Mouse (Mus musculus): ENCODE data around the gene Camta1.

Gene Camta1

DNA sequence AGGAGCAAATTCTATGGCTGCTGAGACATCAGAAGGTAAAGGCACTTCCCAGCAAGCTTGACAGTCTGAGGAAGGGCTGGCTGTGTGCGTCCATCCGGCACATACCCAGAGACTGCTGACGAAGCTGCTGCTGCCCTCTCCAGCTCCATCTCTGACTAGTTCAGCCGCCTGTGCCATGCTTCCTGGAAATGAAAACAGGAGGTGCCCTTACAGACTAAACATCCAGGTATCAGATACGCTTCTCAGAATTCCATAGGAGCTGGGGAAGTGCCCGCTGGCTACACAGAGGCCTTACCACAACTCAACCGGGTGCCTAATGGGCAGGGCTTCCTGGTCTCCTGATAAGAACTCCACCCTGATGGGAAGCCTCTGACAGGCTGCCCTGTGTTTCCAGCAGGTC lies 903.1 kb downstream of the Camta1 start:
- ChIA-PET CTCF (interaction anchor here in 1 of 4 experiments (1.0 kb wide), 1 partner anchor 33 kb away, joined by 3 read pairs; no protein-coding TSS in a partner anchor), POLR2A (interaction anchor here in 1 of 4 experiments (1.4 kb wide), 1 partner anchor 21 kb away, joined by 3 read pairs; no protein-coding TSS in a partner anchor)

DNA sequence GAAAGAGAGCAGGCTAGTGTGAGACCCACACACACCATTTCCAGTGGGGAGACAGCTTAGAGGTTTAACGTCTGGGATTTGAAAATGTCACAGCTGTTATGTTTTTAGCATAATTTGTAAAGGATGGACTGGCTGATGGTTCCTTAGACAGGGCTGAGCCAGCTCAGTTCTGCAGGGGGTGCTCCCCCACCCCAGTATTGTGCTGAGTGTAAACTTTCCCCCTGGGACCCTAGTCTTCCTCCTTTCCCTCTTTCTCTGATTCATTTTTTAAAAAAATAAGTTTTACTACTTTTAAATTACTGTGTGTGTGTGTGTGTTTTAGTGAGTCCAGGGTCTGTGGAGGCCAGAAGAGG lies 904.6 kb downstream of the Camta1 start:
- ChIA-PET CTCF (interaction anchor here in 3 of 4 experiments (0.5 to 2.7 kb wide), 11 partner anchors 7 to 665 kb away, joined by 3 to 12 read pairs (median 4); no protein-coding TSS in a partner anchor), POLR2A (interaction anchor here in 3 of 4 experiments (0.5 to 1.9 kb wide), 7 partner anchors 9 to 687 kb away, joined by 3 to 4 read pairs (median 3); no protein-coding TSS in a partner anchor)

DNA sequence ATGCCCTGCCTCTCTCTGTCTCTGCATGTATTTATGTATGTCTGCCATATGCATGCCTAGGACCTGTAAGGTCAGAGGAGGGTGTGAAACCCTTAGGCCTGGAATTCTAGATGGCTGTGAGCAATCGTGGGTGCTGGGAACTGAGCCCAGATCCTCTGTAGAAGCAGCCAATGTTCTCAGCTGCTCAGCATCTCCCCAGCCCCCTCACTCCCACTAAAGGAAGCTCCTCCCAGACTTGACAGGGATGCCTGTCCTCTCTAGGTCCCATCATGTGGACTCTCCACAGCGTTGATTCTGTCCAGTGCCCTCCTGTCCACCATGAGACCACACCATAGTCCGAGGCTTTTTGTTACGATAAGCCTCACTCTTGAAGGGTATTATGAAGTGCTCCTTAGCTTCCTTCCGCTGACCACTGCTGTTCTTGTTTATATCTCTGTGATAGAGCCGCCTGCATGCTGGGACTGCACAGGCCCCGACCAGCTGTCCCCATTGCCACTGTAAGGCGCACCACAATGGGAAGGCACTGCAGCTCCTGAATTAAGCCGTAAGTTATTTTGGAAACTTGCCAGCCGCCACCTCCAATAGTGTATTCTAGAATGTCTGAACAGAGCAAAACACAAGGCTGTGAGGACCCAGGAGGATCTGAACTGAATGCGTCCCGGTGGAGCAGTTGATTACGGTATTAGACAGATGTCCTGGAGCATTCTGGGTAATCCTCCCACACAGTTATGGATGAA lies 905.1 kb downstream of the Camta1 start:
- POLR2A ChIA-PET, result interaction anchor here in 2 of 4 experiments (1.1 to 1.9 kb wide), 6 partner anchors 9 to 313 kb away, joined by 3 to 4 read pairs (median 4); no protein-coding TSS in a partner anchor

DNA sequence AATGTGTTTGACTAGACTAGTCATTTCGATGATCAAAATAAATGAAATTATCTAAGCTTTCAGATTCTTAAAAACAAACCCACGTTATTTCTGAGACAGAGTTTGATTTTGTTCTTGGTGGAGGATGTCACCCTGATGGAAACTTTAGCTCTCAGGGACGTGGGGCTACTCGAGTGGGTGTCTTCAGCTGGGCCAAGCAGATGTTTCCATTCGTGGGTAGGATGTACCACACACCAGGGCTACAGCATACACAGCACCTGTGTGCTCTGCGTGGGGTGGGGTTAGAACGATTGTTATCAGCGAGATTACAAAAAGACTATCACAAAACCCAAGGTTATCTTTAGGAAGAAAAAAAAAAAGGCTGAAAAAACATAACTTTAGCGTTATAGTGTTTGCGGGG lies 910.7 kb downstream of the Camta1 start:
- POLR2A ChIA-PET, result interaction anchor here in 3 of 4 experiments (0.6 to 1.0 kb wide), 4 partner anchors 11 to 650 kb away, joined by 3 to 4 read pairs (median 3); no protein-coding TSS in a partner anchor
- CTCF ChIA-PET, result interaction anchor here in 2 of 4 experiments (0.6 to 1.1 kb wide), 5 partner anchors 11 to 552 kb away, joined by 3 to 4 read pairs (median 3); no protein-coding TSS in a partner anchor

More for the DNA sequence above, 905.1 kb downstream of the Camta1 start:
- CTCF ChIA-PET, result interaction anchor here in 3 of 4 experiments (0.5 to 2.7 kb wide), 14 partner anchors 8 to 664 kb away, joined by 3 to 12 read pairs (median 3); no protein-coding TSS in a partner anchor

DNA sequence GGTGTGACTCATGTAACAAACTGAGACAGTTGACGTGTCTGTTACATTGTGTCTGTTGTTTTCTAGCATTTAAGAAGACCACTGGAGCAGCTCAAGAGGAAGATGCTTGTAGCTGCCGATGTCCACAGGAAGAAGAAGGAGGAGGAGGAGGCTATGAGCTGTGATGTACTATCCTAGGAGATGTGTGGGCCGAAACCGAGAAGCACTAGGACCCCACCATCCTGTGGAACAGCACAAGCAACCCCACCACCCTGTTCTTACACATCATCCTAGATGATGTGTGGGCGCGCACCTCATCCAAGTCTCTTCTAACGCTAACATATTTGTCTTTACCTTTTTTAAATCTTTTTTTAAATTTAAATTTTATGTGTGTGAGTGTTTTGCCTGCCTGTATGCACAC lies 917.0 kb downstream of the Camta1 start:
- ChIA-PET POLR2A (interaction anchor here in 1 of 4 experiments (0.6 to 1.2 kb wide), 3 partner anchors 45 to 251 kb away, joined by 3 to 4 read pairs (median 3); no protein-coding TSS in a partner anchor), CTCF (no interaction called here)

DNA sequence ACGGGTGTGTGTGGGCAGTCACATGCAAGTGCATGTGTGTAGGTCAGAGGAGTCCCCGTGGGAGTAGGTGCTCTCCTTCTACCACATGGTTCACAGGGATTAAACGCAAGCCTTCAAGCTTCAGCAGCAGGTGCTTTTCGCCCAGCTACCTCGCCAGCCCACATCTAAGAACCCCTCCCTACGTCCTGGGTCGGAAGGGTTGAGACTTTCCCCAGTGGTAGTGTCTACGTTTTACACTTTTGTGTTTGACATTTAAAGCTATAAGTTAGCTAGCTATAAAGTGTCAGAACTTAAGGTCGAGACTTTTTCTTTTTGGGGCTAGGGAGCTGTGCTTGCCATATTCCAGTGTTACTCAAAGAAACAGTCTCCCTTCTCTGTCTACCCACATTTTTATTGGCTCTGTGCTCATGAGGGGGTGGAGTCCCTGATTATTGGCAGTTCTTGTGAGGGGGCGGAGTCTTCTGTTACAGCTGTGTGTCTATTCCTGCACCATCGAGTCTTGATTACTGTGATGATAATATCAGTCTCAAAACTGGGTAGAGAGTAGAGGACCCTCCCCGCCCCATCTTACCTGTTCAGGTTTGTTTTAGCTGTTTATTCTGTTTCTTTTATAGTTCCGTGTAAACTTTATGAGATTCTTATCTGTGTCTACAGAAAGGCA lies 921.6 kb downstream of the Camta1 start:
- ChIA-PET CTCF (interaction anchor here in 3 of 4 experiments (0.5 to 2.1 kb wide), 11 partner anchors 11 to 284 kb away, joined by 3 to 9 read pairs (median 4); no protein-coding TSS in a partner anchor), POLR2A (interaction anchor here in 3 of 4 experiments (0.6 to 2.0 kb wide), 13 partner anchors 10 to 377 kb away, joined by 3 to 8 read pairs (median 3); partner anchors contain the start of genes Park7 (in 1 of the 3) and Tnfrsf9 (in 1 of the 3))

DNA sequence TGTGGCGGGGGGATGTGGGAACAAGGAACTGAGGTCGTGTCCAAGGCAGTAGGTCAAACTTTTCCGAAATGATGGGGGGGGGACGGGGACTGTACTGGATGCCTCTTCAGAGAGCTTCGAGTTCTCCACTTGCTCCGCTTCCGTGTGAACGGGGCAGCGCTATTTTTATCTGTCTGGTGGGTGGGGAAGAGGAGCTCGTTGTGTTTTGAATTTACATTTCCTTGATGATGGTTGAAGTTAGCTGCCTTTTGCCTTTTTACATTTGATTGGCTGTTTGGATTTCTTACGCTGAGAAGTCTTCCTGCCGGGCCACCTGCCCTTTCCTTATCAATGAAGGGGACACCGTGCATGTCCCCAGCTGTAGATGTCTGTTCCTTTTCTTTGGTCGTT lies 923.6 kb downstream of the Camta1 start:
- ChIA-PET POLR2A (interaction anchor here in 3 of 4 experiments (0.7 to 2.8 kb wide), 12 partner anchors 11 to 723 kb away, joined by 3 to 14 read pairs (median 4); partner anchors contain the start of genes Park7 (in 2 of the 3), Tnfrsf9 (in 2 of the 3) and Per3 (in 1 of the 3)), CTCF (interaction anchor here (0.5 to 2.0 kb wide), 13 partner anchors 10 to 313 kb away, joined by 3 to 8 read pairs (median 4); no protein-coding TSS in a partner anchor)

DNA sequence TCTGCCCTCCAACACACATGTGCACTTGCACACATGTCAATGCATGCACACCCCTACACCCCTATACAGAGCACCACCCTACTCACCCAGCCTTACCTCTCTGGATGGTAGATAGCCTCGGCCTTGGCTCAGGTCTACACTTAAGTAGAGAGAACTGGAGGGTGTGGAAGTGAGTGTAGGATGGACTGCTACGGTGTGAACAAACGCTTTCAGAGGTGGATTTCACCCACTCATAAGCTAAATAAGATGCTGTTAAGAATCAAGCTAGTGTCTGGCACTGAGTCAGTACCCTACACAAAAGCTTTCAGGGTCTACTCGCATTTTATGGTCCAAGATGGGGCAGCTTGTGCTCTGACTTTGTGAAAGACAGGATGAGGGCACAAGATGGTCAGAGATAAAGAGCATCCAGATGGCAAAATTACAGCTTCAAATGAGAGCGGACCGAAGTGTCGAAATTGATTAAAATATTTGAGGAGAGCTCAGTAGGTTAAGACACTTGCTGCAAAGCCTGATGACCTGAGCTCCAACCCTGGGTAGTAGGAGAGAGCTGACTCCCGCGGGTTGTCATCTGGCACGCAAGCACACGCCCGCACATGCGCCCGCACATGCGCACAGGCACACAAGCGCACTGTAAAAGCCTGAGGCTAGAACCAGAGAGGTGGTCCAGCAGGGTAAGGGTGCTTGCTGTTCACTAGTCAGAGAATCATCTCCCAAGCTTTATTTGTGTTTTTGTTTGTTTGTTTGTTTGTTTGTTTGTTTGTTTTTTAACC lies 924.2 kb downstream of the Camta1 start:
- ChIA-PET POLR2A (interaction anchor here in 3 of 4 experiments (0.6 to 2.8 kb wide), 15 partner anchors 11 to 723 kb away, joined by 3 to 14 read pairs (median 4); partner anchors contain the start of genes Park7 (in 2 of the 3), Tnfrsf9 (in 2 of the 3) and Per3 (in 1 of the 3)), CTCF (interaction anchor here (0.5 to 2.0 kb wide), 17 partner anchors 10 to 763 kb away, joined by 3 to 8 read pairs (median 4); no protein-coding TSS in a partner anchor)

DNA sequence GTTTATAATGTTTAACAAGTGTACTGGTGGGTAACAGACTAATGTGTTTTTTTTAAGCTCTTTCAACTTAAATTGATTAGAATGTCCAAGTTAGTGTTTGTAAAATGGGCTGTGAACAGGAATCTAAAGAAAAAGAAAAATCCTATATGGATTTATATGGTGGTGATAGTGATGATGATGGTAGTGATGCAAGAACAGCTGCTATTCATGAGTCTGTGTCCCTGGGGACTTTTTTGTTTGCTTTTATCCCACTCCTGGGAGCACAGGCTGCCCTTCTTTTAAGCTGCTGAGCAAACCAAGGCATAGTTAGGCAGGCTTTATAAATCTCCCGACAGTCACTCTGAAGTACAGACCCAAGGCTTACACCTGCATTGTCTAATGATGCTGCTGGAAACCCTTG lies 928.2 kb downstream of the Camta1 start:
- ChIA-PET POLR2A (interaction anchor here in 1 of 4 experiments (0.6 kb wide), 1 partner anchor 881 kb away, joined by 4 read pairs; no protein-coding TSS in a partner anchor), CTCF (interaction anchor here in 3 of 4 experiments (0.7 to 2.0 kb wide), 4 partner anchors 7 to 60 kb away, joined by 3 to 6 read pairs (median 4); no protein-coding TSS in a partner anchor)

DNA sequence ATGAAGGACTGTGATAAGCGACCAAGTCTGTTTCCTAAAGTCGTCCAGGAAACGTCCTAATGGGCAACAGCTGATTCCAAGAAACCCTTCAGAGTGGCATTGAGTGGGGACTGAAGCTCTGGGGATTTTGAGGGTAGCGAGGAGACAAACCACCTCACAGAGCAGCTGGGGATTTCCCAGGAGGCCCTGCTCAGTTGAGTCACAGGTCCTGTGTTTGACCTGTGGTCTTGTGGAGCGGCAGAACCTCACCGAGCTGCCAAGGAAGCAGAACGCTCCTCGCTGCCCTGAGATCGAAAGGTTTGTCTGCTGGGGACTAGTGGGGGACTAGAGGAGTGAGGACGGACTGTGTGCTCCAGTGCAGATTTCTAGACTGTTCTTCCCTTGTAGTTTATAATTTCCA lies 933.9 kb downstream of the Camta1 start:
- ChIA-PET CTCF (interaction anchor here in 2 of 4 experiments (0.8 to 1.6 kb wide), 3 partner anchors 10 to 38 kb away, joined by 4 to 6 read pairs (median 4); no protein-coding TSS in a partner anchor), POLR2A (interaction anchor here in 1 of 4 experiments (1.2 kb wide), 1 partner anchor 13 kb away, joined by 4 read pairs; the partner anchor contains the start of genes Park7 and Tnfrsf9)

DNA sequence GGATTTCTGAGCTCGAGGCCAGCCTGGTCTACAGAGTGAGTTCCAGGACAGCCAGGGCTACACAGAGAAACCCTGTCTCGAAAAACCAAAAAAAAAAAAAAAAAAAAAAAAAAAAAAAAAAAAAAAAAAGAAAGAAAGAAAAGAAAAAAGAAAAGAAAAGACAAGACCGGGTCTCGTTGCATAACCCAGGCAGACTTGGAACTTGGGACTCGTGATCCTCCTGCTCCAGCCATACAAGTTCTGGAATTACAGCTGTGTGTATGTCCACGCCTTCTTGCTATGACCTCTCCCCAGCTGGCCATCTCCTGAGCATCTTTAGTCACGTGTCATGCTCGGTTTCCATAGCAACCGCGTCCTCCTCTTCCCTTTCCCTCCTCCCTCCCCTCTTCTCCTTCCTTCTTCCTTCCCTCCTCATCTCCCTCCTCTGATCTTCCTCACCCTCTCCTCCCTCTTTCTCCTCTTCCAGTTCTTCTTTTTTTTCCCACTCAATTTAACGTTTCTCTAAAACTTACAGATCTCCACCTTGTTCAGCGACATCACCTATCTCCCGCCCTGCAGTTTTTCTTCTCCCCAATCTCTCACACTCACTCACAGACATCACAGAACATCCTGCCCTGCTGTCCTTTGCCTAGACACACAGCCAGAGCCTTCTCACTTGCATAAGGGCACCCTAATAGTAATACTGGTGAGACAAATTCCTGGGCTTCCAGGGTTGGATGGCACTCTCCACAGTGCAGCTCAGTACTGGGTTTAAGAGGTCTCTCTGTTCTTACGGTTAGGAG lies 934.6 kb downstream of the Camta1 start:
- CTCF ChIA-PET, result interaction anchor here (0.6 to 2.2 kb wide), 18 partner anchors 10 to 267 kb away, joined by 3 to 25 read pairs (median 7); partner anchors contain the start of genes Park7 (in 1 of the 4) and Tnfrsf9 (in 1 of the 4)
- POLR2A ChIA-PET, result interaction anchor here in 3 of 4 experiments (0.7 to 1.5 kb wide), 4 partner anchors 13 to 769 kb away, joined by 3 to 5 read pairs (median 4); partner anchors contain the start of genes Park7 (in 2 of the 3) and Tnfrsf9 (in 2 of the 3)

DNA sequence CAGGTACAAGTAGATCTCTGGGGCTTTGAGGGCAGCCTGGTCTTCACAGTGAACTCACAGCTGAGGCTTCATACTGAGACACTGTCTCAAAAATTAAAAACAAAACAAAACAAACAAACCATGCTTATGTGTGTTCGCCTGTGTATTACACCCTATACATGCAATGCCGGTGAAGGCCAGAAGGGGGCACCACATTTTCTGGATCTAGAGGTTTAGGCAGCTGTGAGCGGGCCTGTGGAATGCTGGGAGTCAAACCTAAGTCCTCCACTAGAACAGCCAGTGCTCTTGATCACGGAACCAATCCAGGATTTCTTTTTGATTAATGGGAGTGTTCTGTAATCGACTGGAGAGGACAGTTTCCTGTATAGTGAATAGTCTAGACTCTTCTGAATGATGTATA lies 935.8 kb downstream of the Camta1 start:
- ChIA-PET POLR2A (interaction anchor here (0.5 to 2.9 kb wide), 19 partner anchors 8 to 1466 kb away, joined by 3 to 14 read pairs (median 3); partner anchors contain the start of genes Park7 (in 1 of the 4) and Tnfrsf9 (in 1 of the 4)), CTCF (interaction anchor here (0.5 to 2.2 kb wide), 57 partner anchors 8 to 1358 kb away, joined by 3 to 25 read pairs (median 3); partner anchors contain the start of genes Park7 (in 3 of the 4), Tnfrsf9 (in 3 of the 4) and Slc45a1 (in 1 of the 4))

DNA sequence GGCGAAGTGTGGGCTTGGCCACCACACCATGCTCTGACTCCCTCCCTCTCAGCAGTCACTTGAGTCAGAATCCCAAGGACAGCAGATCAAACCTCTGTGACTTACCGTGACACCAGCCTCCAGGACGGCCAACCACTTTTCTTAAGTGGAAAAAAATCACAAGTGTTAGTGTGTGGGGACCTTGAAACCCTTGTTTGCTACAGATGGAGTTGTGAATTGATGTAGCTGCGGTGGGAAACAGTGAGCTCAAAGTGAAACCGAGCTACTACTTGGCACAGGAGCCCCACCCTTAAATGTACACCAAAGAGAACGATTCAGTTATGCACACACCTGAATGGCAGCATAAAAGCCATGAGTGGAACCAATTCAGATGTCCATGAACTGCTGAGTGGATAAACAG lies 936.7 kb downstream of the Camta1 start:
- ChIA-PET CTCF (interaction anchor here in 3 of 4 experiments (0.8 to 2.2 kb wide), 8 partner anchors 10 to 341 kb away, joined by 3 to 12 read pairs (median 4); partner anchors contain the start of genes Park7 (in 2 of the 3) and Tnfrsf9 (in 2 of the 3)), POLR2A (interaction anchor here in 2 of 4 experiments (0.9 to 2.9 kb wide), 7 partner anchors 11 to 31 kb away, joined by 3 to 14 read pairs (median 4); partner anchors contain the start of genes Park7 (in 1 of the 2) and Tnfrsf9 (in 1 of the 2))

DNA sequence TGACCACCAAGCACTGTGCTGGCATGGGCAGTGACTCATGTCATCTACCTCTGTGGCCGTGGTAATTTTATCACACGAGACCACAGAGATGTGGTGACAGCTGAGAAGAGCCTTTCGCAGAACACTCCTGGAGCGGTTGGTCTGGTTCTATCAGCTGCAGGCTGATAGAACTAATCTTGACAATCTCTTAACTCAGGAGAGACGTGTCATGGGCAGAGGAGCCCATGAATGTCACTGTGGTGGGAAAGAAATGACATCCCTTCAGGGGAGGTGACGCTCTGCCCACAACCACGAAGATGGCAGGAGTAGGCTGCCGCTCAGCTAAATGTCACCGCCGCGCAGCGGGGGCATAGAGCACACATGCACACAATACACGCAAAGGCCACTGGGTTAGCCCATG lies 937.4 kb downstream of the Camta1 start:
- CTCF ChIA-PET, result interaction anchor here (0.5 to 1.6 kb wide), 10 partner anchors 10 to 913 kb away, joined by 3 to 6 read pairs (median 3); partner anchors contain the start of genes Park7 (in 2 of the 4) and Tnfrsf9 (in 2 of the 4)
- POLR2A ChIA-PET, result interaction anchor here in 2 of 4 experiments (1.1 to 2.9 kb wide), 5 partner anchors 10 to 15 kb away, joined by 3 to 14 read pairs (median 4); partner anchors contain the start of genes Park7 (in 1 of the 2) and Tnfrsf9 (in 1 of the 2)

DNA sequence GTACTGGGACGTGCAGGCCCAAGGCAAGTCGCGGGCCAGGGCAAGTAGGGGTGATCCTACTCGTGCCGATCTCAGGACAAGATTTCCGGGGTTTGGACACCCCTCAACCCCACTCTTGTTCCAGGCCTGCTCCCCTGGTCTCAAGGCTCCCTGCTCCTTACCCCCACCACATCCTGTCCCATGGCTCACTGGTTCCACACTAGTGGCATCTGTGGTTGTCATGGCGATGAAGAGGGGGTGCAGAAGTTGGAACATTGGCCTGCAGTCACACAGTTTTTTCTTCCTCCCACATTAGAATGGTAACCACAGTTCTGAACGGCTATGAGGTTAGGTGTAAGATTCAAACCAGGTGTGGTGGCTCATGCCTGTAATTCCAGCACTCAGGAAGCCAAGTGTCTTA lies 940.5 kb downstream of the Camta1 start:
- CTCF ChIA-PET, result no interaction called here

More for the DNA sequence above, 940.5 kb downstream of the Camta1 start:
- POLR2A ChIA-PET, result no interaction called here

All from embryonic stem cell, embryonic (primary cell).